Mouse (Mus musculus): Measurements from ENCODE around the gene Hscb.

- TF ChIP-seq CTCF (IDR thresholded peaks at IDR 0.05; ENCODE audit: low read depth, low read length) (no peak), POLR2A (IDR thresholded peaks at IDR 0.05; ENCODE audit: insufficient read depth, low read length) (no peak)
Measured at GRCm38 (mm10) chr5:110888596-110888995, 49.0 kb upstream of the Hscb start.
